Mouse (Mus musculus): ENCODE data around the gene Hist1h1b. TPM values are rescaled to one million over a fixed set of nuclear protein-coding genes. Genes with fewer than 3 reads are reported as not detected.
"Not testable (repeated sequence)": the region's sequence is repeated elsewhere in the genome, so short reads cannot be mapped to it uniquely, and the experiment has no call there.

Gene Hist1h1b
- polyA plus RNA-seq, 1 experiment from 2014 or later = 10.6 TPM

DNA sequence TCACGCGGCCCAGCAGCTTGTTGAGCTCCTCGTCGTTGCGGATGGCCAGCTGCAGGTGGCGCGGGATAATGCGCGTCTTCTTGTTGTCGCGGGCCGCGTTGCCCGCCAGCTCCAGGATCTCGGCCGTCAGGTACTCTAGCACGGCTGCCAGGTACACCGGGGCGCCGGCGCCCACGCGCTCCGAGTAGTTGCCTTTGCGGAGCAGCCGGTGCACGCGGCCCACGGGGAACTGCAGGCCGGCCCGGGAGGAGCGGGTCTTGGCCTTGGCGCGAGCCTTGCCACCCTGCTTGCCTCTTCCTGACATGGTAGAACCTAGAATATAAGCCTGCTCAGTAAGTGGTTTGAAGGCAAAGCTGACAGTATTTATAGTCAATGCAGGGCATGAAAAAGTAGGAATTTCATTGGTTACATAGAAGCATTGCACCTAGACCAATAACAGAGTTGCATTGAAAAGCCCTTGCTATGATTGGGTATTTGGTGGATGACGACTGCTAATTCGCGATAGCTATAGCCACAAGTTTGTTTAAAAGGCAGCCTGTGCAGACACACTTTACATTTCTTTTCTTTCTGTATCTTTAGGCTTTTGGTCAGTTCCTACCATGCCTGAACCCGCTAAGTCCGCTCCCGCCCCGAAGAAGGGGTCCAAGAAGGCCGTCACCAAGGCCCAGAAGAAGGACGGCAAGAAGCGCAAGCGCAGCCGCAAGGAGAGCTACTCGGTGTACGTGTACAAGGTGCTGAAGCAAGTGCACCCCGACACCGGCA is 26.7 kb downstream of the Hist1h1b start, which contains the start of the genes Hist1h2ak and Hist1h2bn:
TSS of gene Hist1h2ak (minus strand) at position 304 of the 762 bp plus-strand sequence.
TSS of gene Hist1h2bn (plus strand) at position 600 of the 762 bp plus-strand sequence.
- Histone ChIP-seq H3K9ac (ENCODE audit: low read length) (peak within 1 kb of the TSS; percentile 74), H3K4me3 (replicated peaks; ENCODE audit: low read length) (peak within 1 kb of the TSS; percentile 52), H3K4me1 (ENCODE audit: control insufficient read depth, insufficient read depth, low read length) (peaks cover 18% of the 10 kb centered on the region), H3K4me2 (ENCODE audit: low read depth, low read length) (peak within 1 kb of the TSS; percentile 79), H3K27ac (ENCODE audit: low read length) (peak within 1 kb of the TSS; percentile 95)
- 0% methylated on average over 37 of the region's 50 CpGs for WGBS
- H3K9me3 ChIP-seq (replicated peaks; ENCODE audit: control insufficient read depth, low read length); H3K36me3 ChIP-seq (ENCODE audit: control insufficient read depth, insufficient read depth, low read length); H3K27me3 ChIP-seq (ENCODE audit: control insufficient read depth, insufficient read depth, low read length): not testable (repeated sequence)
- peak; percentile 93 for ATAC-seq (ENCODE audit: insufficient read depth, low FRiP score)

DNA sequence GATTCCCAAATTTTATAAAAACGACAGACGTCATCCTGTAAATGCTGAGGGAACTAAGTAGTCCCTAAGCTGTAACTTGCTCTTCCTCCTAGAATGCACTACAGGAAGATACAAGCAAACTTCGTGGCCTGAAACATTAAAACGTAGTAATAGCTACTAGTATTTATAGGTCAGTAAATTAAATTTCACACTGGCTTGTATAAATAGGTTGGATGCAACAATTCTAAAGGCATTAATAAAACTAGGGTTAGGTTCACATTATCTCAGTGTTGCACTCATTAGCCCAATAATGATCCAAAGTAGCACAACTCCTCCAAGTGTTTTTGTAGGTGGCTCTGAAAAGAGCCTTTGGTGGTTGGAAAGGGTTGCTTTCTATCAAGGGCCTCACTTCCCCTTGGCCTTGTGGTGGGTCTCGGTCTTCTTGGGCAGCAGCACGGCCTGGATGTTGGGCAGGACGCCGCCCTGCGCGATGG is 27.3 kb downstream of the Hist1h1b start:
- no peaks in the 10 kb centered on the region for H3K36me3 ChIP-seq (ENCODE audit: control insufficient read depth, insufficient read depth, low read length)
- H3K9me3 ChIP-seq (replicated peaks; ENCODE audit: control insufficient read depth, low read length) = no peaks in the 10 kb centered on the region
- peak overlapping the region; percentile 74 for H3K9ac ChIP-seq (ENCODE audit: low read length)
- no peak for ATAC-seq (ENCODE audit: insufficient read depth, low FRiP score)
- WGBS = 3% methylated on average over 10 of the region's 10 CpGs
- H3K4me3 ChIP-seq (replicated peaks; ENCODE audit: low read length) = peak overlapping the region; percentile 50
- no peaks in the 10 kb centered on the region for H3K27me3 ChIP-seq (ENCODE audit: control insufficient read depth, insufficient read depth, low read length)
- peaks cover 20% of the 10 kb centered on the region for H3K4me1 ChIP-seq (ENCODE audit: control insufficient read depth, insufficient read depth, low read length)
- peak overlapping the region; percentile 79 for H3K4me2 ChIP-seq (ENCODE audit: low read depth, low read length)
- H3K27ac ChIP-seq (ENCODE audit: low read length) = peak overlapping the region; percentile 95

DNA sequence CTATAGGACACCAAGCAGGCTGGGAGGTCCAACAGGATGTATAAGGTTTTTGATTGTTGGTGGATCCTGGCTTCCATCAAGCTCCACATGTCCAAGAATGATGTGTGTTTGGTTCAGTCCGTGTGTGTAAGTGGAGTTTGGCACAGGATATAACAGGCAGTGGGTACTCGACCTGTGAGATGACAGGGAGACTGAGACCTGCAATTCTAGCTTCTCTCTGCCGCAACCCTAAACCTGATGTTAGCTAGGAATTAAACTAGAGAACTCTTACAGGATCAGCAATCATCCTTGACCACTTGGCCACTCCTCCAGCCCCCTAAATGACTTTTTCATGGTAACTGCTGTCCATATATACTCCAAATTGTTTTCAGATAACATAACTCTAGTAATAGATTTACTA is 28.1 kb downstream of the Hist1h1b start:
- H3K4me2 ChIP-seq (ENCODE audit: low read depth, low read length) = peak overlapping the region; percentile 79
- no peak overlapping the region; the same call in 1 of the 2 replicates for H3K9ac ChIP-seq (ENCODE audit: low read length)
- H3K4me3 ChIP-seq (replicated peaks; ENCODE audit: low read length) = peak overlapping the region; percentile 50; the same call in 1 of the 2 replicates
- peaks cover 20% of the 10 kb centered on the region for H3K4me1 ChIP-seq (ENCODE audit: control insufficient read depth, insufficient read depth, low read length)
- H3K27me3 ChIP-seq (ENCODE audit: control insufficient read depth, insufficient read depth, low read length) = no peaks in the 10 kb centered on the region
- peak overlapping the region; percentile 95 for H3K27ac ChIP-seq (ENCODE audit: low read length)
- ATAC-seq (ENCODE audit: insufficient read depth, low FRiP score) = no peak
- no peaks in the 10 kb centered on the region for H3K36me3 ChIP-seq (ENCODE audit: control insufficient read depth, insufficient read depth, low read length)
- WGBS = 35% methylated on average over 3 of the region's 3 CpGs
- no peaks in the 10 kb centered on the region for H3K9me3 ChIP-seq (replicated peaks; ENCODE audit: control insufficient read depth, low read length)

DNA sequence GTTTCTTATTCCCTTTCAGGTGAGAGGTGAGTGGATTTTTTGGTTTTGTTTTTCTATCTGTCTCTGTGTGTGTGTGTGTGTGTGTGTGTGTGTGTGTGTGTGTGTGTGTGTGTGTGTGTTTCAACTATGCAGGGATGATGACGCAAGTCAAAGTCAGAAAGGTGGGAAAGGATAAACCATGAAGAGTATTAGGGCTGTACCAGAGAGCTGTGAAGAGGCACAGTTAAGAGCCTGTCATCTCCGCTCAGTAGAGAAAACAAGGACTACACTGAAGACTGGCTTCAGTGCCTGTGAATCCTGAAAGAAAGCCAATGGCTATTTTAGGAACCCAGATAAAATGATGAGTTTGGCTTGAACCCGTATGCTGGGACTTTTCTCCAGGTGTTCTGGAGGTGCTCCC is 28.6 kb downstream of the Hist1h1b start:
- Histone ChIP-seq H3K9me3 (replicated peaks; ENCODE audit: control insufficient read depth, low read length) (no peaks in the 10 kb centered on the region), H3K4me1 (ENCODE audit: control insufficient read depth, insufficient read depth, low read length) (peaks cover 20% of the 10 kb centered on the region), H3K9ac (ENCODE audit: low read length) (no peak overlapping the region), H3K4me3 (replicated peaks; ENCODE audit: low read length) (no peak overlapping the region), H3K27ac (ENCODE audit: low read length) (peak overlapping the region; percentile 95), H3K36me3 (ENCODE audit: control insufficient read depth, insufficient read depth, low read length) (no peaks in the 10 kb centered on the region), H3K4me2 (ENCODE audit: low read depth, low read length) (peak overlapping the region; percentile 79), H3K27me3 (ENCODE audit: control insufficient read depth, insufficient read depth, low read length) (no peaks in the 10 kb centered on the region)
- no peak for ATAC-seq (ENCODE audit: insufficient read depth, low FRiP score)
- 71% methylated on average over 3 of the region's 3 CpGs for WGBS

DNA sequence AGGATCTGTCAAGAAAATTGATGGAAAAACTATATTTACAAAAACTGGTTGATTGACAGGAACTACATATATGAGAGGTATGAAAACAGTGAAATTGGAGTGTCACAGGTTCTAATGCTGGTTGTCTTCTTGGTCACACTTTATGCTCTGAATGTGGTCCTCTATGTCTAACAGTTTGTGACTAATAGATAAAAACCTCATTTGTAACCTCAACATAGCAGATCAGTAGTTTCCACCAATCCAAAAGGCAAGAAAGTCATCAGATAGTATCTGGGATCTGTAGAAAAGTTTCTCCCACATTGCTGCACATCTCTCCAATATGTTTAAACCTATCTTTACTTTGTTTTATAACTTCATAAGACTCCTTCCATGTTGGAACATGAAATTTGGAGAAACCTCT is 29.0 kb downstream of the Hist1h1b start:
- Histone ChIP-seq H3K27me3 (ENCODE audit: control insufficient read depth, insufficient read depth, low read length) (no peaks in the 10 kb centered on the region), H3K4me1 (ENCODE audit: control insufficient read depth, insufficient read depth, low read length) (peaks cover 20% of the 10 kb centered on the region), H3K9me3 (replicated peaks; ENCODE audit: control insufficient read depth, low read length) (no peaks in the 10 kb centered on the region), H3K9ac (ENCODE audit: low read length) (no peak overlapping the region), H3K36me3 (ENCODE audit: control insufficient read depth, insufficient read depth, low read length) (no peaks in the 10 kb centered on the region), H3K27ac (ENCODE audit: low read length) (no peak overlapping the region), H3K4me3 (replicated peaks; ENCODE audit: low read length) (no peak overlapping the region), H3K4me2 (ENCODE audit: low read depth, low read length) (no peak overlapping the region)
- ATAC-seq (ENCODE audit: insufficient read depth, low FRiP score) = no peak

DNA sequence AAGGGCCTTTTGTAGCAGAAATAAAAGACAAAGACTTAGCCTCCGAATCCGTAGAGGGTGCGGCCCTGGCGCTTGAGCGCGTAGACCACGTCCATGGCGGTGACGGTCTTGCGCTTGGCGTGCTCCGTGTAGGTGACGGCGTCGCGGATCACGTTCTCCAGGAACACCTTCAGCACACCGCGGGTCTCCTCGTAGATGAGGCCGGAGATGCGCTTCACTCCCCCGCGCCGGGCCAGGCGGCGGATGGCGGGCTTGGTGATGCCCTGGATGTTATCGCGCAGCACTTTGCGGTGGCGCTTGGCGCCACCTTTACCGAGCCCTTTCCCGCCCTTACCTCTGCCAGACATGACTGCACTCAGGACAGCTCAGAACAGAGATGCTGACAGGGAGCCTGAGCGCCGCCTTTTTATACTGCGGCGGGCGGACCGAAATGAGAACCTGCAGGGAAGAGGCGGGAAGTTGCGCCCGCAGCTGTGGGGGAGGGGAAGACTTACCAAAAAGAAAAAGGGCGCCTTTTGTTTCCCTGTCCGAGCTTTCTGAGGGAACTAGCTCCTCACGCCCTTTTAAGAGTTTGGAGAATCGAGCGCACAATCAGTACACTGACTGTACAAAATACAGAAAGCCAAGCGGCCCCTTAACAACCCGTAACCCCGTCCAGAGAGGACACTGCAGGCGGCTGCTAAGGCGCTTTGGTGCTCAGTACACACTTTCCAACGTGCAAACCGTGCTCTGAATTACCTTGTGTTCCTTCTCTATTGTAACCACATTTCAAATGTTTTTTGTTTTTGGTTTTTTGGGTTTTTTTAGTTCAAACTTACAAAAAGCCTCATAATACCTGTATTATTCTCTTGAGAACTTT is 30.0 kb downstream of the Hist1h1b start, which contains the start of gene Hist1h4k:
TSS of gene Hist1h4k (minus strand) at position 347 of the 859 bp plus-strand sequence.
- Histone ChIP-seq H3K9ac (ENCODE audit: low read length) (peak within 1 kb of the TSS; percentile 73), H3K4me1 (ENCODE audit: control insufficient read depth, insufficient read depth, low read length) (peaks cover 20% of the 10 kb centered on the region), H3K4me3 (replicated peaks; ENCODE audit: low read length) (peak within 1 kb of the TSS; percentile 59), H3K4me2 (ENCODE audit: low read depth, low read length) (peak within 1 kb of the TSS; percentile 74), H3K27ac (ENCODE audit: low read length) (peak within 1 kb of the TSS; percentile 95)
- peak; percentile 83 for ATAC-seq (ENCODE audit: insufficient read depth, low FRiP score)
- H3K9me3 ChIP-seq (replicated peaks; ENCODE audit: control insufficient read depth, low read length); H3K27me3 ChIP-seq (ENCODE audit: control insufficient read depth, insufficient read depth, low read length); H3K36me3 ChIP-seq (ENCODE audit: control insufficient read depth, insufficient read depth, low read length): not testable (repeated sequence)
- under 1% methylated on average over 38 of the region's 56 CpGs for WGBS

DNA sequence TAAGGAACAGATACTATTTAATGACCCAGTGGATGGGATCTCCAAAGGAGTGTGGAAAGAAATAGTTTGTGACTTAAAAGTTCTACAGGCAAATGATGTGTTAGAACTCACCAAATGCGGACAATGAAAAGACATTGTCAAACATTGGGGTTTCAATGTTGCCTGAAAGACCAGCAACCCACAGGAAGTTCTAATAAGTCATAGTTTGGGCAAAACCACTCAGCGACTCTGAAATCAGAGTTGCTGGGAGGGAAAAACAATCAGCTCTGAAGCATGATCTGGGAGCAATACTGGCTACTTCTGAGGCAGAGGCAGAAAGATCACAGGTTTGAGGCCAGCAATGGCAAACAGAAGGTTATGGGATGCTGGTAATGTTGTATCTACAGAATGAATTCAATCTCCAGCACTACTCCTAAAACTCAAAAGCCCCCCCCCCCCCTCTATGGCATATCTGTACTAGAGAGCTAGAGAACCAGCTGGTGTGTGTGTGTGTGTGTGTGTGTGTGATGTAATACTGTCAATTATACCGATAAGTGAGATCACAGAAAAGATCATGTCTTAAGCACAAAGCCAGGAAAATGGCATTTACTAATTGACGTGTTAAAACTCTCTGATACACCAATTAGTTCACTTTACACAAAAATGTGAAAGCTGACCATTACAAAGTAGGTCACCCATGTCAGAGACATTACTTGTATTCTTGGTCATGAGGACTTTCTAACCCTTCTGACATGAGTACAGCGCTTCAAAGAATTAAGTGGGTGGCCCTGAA is 30.9 kb downstream of the Hist1h1b start:
- Histone ChIP-seq H3K9ac (ENCODE audit: low read length) (peak overlapping the region; percentile 73), H3K4me3 (replicated peaks; ENCODE audit: low read length) (peak overlapping the region; percentile 59), H3K4me2 (ENCODE audit: low read depth, low read length) (peak overlapping the region; percentile 74), H3K27me3 (ENCODE audit: control insufficient read depth, insufficient read depth, low read length) (no peaks in the 10 kb centered on the region), H3K36me3 (ENCODE audit: control insufficient read depth, insufficient read depth, low read length) (no peaks in the 10 kb centered on the region), H3K27ac (ENCODE audit: low read length) (peak overlapping the region; percentile 95), H3K4me1 (ENCODE audit: control insufficient read depth, insufficient read depth, low read length) (peaks cover 20% of the 10 kb centered on the region), H3K9me3 (replicated peaks; ENCODE audit: control insufficient read depth, low read length) (no peaks in the 10 kb centered on the region)
- 2% methylated on average over 5 of the region's 5 CpGs for WGBS
- no peak for ATAC-seq (ENCODE audit: insufficient read depth, low FRiP score)

DNA sequence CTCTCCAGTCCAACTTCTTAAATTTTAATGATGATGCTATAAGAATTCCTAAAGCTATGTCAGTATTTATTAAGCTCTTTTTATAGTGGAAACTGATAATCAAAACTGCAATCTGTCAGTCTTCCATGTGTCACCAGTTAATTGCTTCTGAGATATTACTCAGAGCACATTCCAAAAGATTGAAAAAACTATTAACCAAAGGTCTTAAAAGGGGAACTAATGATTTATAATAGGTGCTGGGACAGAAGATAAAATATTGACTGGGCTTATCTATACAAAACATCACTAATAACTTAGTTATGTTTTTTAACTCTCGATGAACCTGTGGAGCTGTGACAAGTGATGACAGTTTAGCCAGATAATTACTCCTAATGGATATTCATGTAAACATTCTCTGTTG is 35.4 kb downstream of the Hist1h1b start:
- no peak overlapping the region for H3K9ac ChIP-seq (ENCODE audit: low read length)
- no peak overlapping the region for H3K27ac ChIP-seq (ENCODE audit: low read length)
- no peaks in the 10 kb centered on the region; the same call in 1 of the 2 replicates for H3K36me3 ChIP-seq (ENCODE audit: control insufficient read depth, insufficient read depth, low read length)
- no peak for ATAC-seq (ENCODE audit: insufficient read depth, low FRiP score)
- peaks cover 7% of the 10 kb centered on the region for H3K4me1 ChIP-seq (ENCODE audit: control insufficient read depth, insufficient read depth, low read length)
- no peaks in the 10 kb centered on the region for H3K27me3 ChIP-seq (ENCODE audit: control insufficient read depth, insufficient read depth, low read length)
- no peak overlapping the region for H3K4me3 ChIP-seq (replicated peaks; ENCODE audit: low read length)
- 34% methylated on average over 1 of the region's 1 CpGs for WGBS
- H3K4me2 ChIP-seq (ENCODE audit: low read depth, low read length) = no peak overlapping the region
- H3K9me3 ChIP-seq (replicated peaks; ENCODE audit: control insufficient read depth, low read length) = no peaks in the 10 kb centered on the region
